Mouse (Mus musculus): Measurements from ENCODE around the gene Nedd4. TPM values are rescaled to one million over a fixed set of nuclear protein-coding genes. Genes with fewer than 3 reads are reported as not detected.
A peak's percentile ranks its signal among the peaks of the same experiment; 100 is the strongest.

Gene Nedd4
- polyA plus RNA-seq, 1 experiment from 2014 or later = 415 TPM

DNA sequence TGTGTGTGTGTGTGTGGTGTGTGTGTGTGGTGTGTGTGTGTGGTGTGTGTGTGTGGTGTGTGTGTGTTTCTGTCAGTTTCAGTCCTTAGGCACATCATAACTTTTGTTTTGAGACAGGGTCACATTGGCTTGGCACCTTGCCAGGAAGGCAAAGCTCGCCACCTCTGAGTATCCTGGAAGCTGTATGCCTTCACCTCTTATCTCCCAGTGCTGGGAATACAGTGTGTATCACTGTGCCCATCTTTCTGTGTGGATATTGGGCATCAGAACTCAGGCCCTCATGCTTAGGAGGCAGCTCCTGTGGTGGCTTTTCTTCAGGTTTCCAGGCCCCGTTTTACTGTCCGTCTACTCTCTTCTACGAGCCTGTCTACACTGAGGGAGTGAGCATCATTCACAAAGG lies 24.4 kb downstream of the Nedd4 start:
- Histone ChIP-seq H3K4me1 (replicated peaks; ENCODE audit: control insufficient read depth, insufficient read depth, low read length) (no peaks in the 10 kb centered on the region), H3K4me3 (replicated peaks; ENCODE audit: low read length) (no peak overlapping the region), H3K27me3 (replicated peaks; ENCODE audit: control insufficient read depth, insufficient read depth, low read length) (no peaks in the 10 kb centered on the region), H3K4me2 (ENCODE audit: low read length) (no peak overlapping the region), H3K9me3 (ENCODE audit: control insufficient read depth, low read length) (no peaks in the 10 kb centered on the region), H3K27ac (ENCODE audit: low read length) (no peak overlapping the region), H3K9ac (replicated peaks; ENCODE audit: low read depth, low read length) (no peak overlapping the region), H3K36me3 (ENCODE audit: control insufficient read depth, insufficient read depth) (peaks cover 49% of the 10 kb centered on the region)
- 69% methylated on average over 4 of the region's 4 CpGs for WGBS
- ATAC-seq = no peak

DNA sequence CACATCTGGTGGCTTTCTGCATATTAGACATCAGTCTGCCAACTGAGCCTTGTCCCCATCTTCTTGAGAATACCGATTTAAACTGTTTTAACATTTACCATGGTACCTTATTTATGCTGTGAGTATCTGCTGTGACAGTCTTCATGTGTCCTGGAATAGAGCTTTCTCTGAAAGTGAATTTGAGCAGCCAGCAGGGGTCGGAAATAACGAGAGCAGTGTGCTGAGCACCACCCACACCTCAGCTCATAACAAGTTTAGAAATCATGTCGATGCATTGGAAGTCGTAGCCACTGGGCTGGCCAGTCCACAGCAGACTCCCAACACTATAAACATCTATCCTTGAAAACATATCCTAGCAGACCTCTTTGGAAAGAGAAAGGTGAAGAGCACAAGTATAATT lies 27.4 kb downstream of the Nedd4 start:
- WGBS = 50% methylated on average over 5 of the region's 5 CpGs
- H3K27ac ChIP-seq (ENCODE audit: low read length) = no peak overlapping the region
- no peak overlapping the region for H3K4me2 ChIP-seq (ENCODE audit: low read length)
- no peak overlapping the region for H3K4me3 ChIP-seq (replicated peaks; ENCODE audit: low read length)
- no peak overlapping the region for H3K9ac ChIP-seq (replicated peaks; ENCODE audit: low read depth, low read length)
- H3K4me1 ChIP-seq (replicated peaks; ENCODE audit: control insufficient read depth, insufficient read depth, low read length) = peaks cover 17% of the 10 kb centered on the region
- H3K36me3 ChIP-seq (ENCODE audit: control insufficient read depth, insufficient read depth) = peaks cover 52% of the 10 kb centered on the region
- H3K27me3 ChIP-seq (replicated peaks; ENCODE audit: control insufficient read depth, insufficient read depth, low read length) = no peaks in the 10 kb centered on the region
- ATAC-seq = no peak
- no peaks in the 10 kb centered on the region for H3K9me3 ChIP-seq (ENCODE audit: control insufficient read depth, low read length)

DNA sequence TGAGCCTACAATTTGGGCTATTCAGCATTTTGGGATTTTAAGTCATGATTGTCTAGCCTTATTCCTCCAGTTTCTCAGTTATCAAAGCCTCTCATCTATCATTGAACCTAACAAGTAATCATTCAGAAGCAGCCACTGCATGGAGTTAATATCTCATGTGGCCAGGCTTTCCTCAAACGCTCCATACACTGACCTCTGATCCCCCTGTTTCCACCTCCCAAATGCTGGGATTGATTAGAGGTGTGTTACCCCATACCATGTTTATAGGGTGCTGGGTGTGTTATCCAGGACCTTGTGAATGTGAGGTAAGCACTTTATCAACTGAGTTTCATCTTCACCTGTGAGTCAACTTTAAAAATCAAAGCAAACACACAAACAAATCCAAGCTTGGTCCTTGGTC lies 28.7 kb downstream of the Nedd4 start:
- Histone ChIP-seq H3K4me1 (replicated peaks; ENCODE audit: control insufficient read depth, insufficient read depth, low read length) (peaks cover 19% of the 10 kb centered on the region), H3K9ac (replicated peaks; ENCODE audit: low read depth, low read length) (no peak overlapping the region), H3K27me3 (replicated peaks; ENCODE audit: control insufficient read depth, insufficient read depth, low read length) (no peaks in the 10 kb centered on the region), H3K27ac (ENCODE audit: low read length) (no peak overlapping the region), H3K9me3 (ENCODE audit: control insufficient read depth, low read length) (no peaks in the 10 kb centered on the region), H3K4me3 (replicated peaks; ENCODE audit: low read length) (no peak overlapping the region), H3K4me2 (ENCODE audit: low read length) (no peak overlapping the region), H3K36me3 (ENCODE audit: control insufficient read depth, insufficient read depth) (peaks cover 47% of the 10 kb centered on the region)
- ATAC-seq = no peak
- WGBS = 67% methylated on average over 1 of the region's 1 CpGs

- Histone ChIP-seq H3K27me3 (replicated peaks; ENCODE audit: control insufficient read depth, insufficient read depth, low read length) (no peaks in the 10 kb centered on the region), H3K27ac (ENCODE audit: low read length) (no peak overlapping the region), H3K4me3 (replicated peaks; ENCODE audit: low read length) (no peak overlapping the region), H3K9ac (replicated peaks; ENCODE audit: low read depth, low read length) (no peak overlapping the region), H3K36me3 (ENCODE audit: control insufficient read depth, insufficient read depth) (peaks cover 41% of the 10 kb centered on the region), H3K4me1 (replicated peaks; ENCODE audit: control insufficient read depth, insufficient read depth, low read length) (peaks cover 22% of the 10 kb centered on the region), H3K4me2 (ENCODE audit: low read length) (no peak overlapping the region), H3K9me3 (ENCODE audit: control insufficient read depth, low read length) (no peaks in the 10 kb centered on the region)
- no peak for ATAC-seq
- WGBS = 79% methylated on average over 5 of the region's 5 CpGs
Observed at GRCm38 (mm10) chr9:72691942-72692341, 29.8 kb downstream of the Nedd4 start.

GRCm38 (mm10) chr9:72693081-72693696 lies 31.0 kb downstream of the Nedd4 start:
- Histone ChIP-seq H3K9me3 (ENCODE audit: control insufficient read depth, low read length) (no peaks in the 10 kb centered on the region), H3K9ac (replicated peaks; ENCODE audit: low read depth, low read length) (no peak overlapping the region), H3K4me1 (replicated peaks; ENCODE audit: control insufficient read depth, insufficient read depth, low read length) (peaks cover 26% of the 10 kb centered on the region), H3K27me3 (replicated peaks; ENCODE audit: control insufficient read depth, insufficient read depth, low read length) (no peaks in the 10 kb centered on the region), H3K4me2 (ENCODE audit: low read length) (no peak overlapping the region; the same call in 1 of the 2 replicates), H3K4me3 (replicated peaks; ENCODE audit: low read length) (no peak overlapping the region), H3K27ac (ENCODE audit: low read length) (peak overlapping the region; percentile 63), H3K36me3 (ENCODE audit: control insufficient read depth, insufficient read depth) (peaks cover 32% of the 10 kb centered on the region)
- WGBS = 53% methylated on average over 24 of the region's 24 CpGs
- 0 out of 2 replicates have a peak, but pooled peaks have one; percentile 43 for ATAC-seq

- H3K9me3 ChIP-seq (ENCODE audit: control insufficient read depth, low read length) = no peaks in the 10 kb centered on the region
- H3K36me3 ChIP-seq (ENCODE audit: control insufficient read depth, insufficient read depth) = peaks cover 27% of the 10 kb centered on the region
- no peak for ATAC-seq
- H3K4me3 ChIP-seq (replicated peaks; ENCODE audit: low read length) = no peak overlapping the region
- H3K4me1 ChIP-seq (replicated peaks; ENCODE audit: control insufficient read depth, insufficient read depth, low read length) = peaks cover 31% of the 10 kb centered on the region
- H3K27ac ChIP-seq (ENCODE audit: low read length) = no peak overlapping the region; the same call in 1 of the 2 replicates
- H3K27me3 ChIP-seq (replicated peaks; ENCODE audit: control insufficient read depth, insufficient read depth, low read length) = no peaks in the 10 kb centered on the region
- H3K9ac ChIP-seq (replicated peaks; ENCODE audit: low read depth, low read length) = no peak overlapping the region
- 86% methylated on average over 14 of the region's 14 CpGs for WGBS
- no peak overlapping the region for H3K4me2 ChIP-seq (ENCODE audit: low read length)
Observed at GRCm38 (mm10) chr9:72693861-72694260, 31.7 kb downstream of the Nedd4 start.

DNA sequence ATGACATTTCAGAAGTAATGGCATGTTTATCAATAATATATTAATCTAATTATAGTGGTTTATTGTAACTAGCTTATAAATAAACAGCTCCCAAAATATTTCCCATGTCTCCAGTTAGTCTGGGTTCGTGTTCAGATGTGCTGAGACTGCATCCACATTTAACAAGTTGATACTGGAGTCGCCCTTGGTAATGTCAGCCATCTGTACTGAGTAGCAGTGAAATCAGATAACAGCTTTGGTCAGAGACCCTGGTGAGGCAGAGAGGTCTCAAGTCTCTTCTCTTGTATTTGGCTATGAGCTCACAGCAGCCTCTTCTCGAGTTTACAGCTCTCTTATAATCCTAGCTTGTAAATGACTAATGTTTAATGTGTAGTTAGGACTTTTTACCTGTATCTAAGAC lies 34.4 kb downstream of the Nedd4 start:
- Histone ChIP-seq H3K36me3 (ENCODE audit: control insufficient read depth, insufficient read depth) (peaks cover 20% of the 10 kb centered on the region), H3K4me3 (replicated peaks; ENCODE audit: low read length) (no peak overlapping the region), H3K27ac (ENCODE audit: low read length) (no peak overlapping the region), H3K27me3 (replicated peaks; ENCODE audit: control insufficient read depth, insufficient read depth, low read length) (no peaks in the 10 kb centered on the region), H3K9me3 (ENCODE audit: control insufficient read depth, low read length) (no peaks in the 10 kb centered on the region), H3K4me1 (replicated peaks; ENCODE audit: control insufficient read depth, insufficient read depth, low read length) (peaks cover 36% of the 10 kb centered on the region), H3K9ac (replicated peaks; ENCODE audit: low read depth, low read length) (no peak overlapping the region), H3K4me2 (ENCODE audit: low read length) (no peak overlapping the region)
- no peak for ATAC-seq
- WGBS = 67% methylated on average over 3 of the region's 3 CpGs

DNA sequence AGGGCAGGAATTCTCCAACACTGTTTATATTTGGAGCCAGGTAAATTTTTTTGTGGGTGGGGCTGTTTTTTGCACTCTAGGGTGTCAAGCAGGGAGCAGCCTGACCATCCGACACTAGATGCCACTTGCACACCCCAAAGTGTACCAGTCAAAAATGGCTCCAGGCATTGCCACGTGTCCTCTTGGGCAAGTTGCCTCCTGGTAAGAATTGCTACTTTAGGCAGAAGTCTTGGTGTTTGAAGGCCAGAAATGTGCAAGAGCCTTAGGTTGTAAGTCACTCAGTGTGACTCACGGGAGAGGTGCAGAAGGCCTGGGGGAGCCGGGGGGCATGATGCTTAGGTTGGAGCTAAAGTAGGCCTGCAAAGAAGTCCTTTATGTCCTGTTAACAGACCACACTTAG lies 35.6 kb downstream of the Nedd4 start:
- H3K4me2 ChIP-seq (ENCODE audit: low read length) = no peak overlapping the region
- no peak overlapping the region for H3K4me3 ChIP-seq (replicated peaks; ENCODE audit: low read length)
- no peak overlapping the region for H3K27ac ChIP-seq (ENCODE audit: low read length)
- H3K9me3 ChIP-seq (ENCODE audit: control insufficient read depth, low read length) = no peaks in the 10 kb centered on the region
- 92% methylated on average over 4 of the region's 4 CpGs for WGBS
- ATAC-seq = no peak
- peaks cover 24% of the 10 kb centered on the region for H3K36me3 ChIP-seq (ENCODE audit: control insufficient read depth, insufficient read depth)
- H3K9ac ChIP-seq (replicated peaks; ENCODE audit: low read depth, low read length) = no peak overlapping the region
- H3K27me3 ChIP-seq (replicated peaks; ENCODE audit: control insufficient read depth, insufficient read depth, low read length) = no peaks in the 10 kb centered on the region
- H3K4me1 ChIP-seq (replicated peaks; ENCODE audit: control insufficient read depth, insufficient read depth, low read length) = peaks cover 33% of the 10 kb centered on the region

DNA sequence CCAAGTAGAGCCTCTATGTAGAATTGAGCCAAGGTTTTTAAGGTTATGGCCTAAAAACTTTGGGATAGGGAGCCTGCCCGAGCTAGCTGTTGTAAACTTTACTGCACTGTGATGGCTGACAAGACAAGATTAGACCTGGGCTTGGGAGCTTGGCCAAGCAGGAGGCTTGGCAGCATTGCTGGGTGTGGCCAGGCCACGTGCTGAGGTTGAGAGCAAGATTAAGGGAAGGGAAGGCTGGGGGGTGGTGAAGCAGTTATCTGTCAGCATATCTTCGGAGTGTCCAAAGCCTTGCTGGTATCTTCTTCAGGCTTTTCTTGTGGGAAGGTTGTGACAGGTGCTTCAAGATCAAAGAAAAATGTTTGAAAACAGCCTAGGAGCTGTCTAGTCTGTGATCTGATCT lies 37.6 kb downstream of the Nedd4 start:
- Histone ChIP-seq H3K9me3 (ENCODE audit: control insufficient read depth, low read length) (no peaks in the 10 kb centered on the region), H3K4me1 (replicated peaks; ENCODE audit: control insufficient read depth, insufficient read depth, low read length) (peaks cover 19% of the 10 kb centered on the region), H3K9ac (replicated peaks; ENCODE audit: low read depth, low read length) (no peak overlapping the region), H3K27me3 (replicated peaks; ENCODE audit: control insufficient read depth, insufficient read depth, low read length) (no peaks in the 10 kb centered on the region), H3K27ac (ENCODE audit: low read length) (no peak overlapping the region), H3K4me2 (ENCODE audit: low read length) (no peak overlapping the region), H3K4me3 (replicated peaks; ENCODE audit: low read length) (no peak overlapping the region), H3K36me3 (ENCODE audit: control insufficient read depth, insufficient read depth) (peaks cover 21% of the 10 kb centered on the region)
- WGBS = 67% methylated on average over 3 of the region's 3 CpGs
- no peak for ATAC-seq

GRCm38 (mm10) chr9:72701441-72701840 lies 39.3 kb downstream of the Nedd4 start:
- H3K9ac ChIP-seq (replicated peaks; ENCODE audit: low read depth, low read length) = no peak overlapping the region
- no peak for ATAC-seq
- peaks cover 23% of the 10 kb centered on the region for H3K36me3 ChIP-seq (ENCODE audit: control insufficient read depth, insufficient read depth)
- no peaks in the 10 kb centered on the region for H3K27me3 ChIP-seq (replicated peaks; ENCODE audit: control insufficient read depth, insufficient read depth, low read length)
- no peak overlapping the region for H3K4me3 ChIP-seq (replicated peaks; ENCODE audit: low read length)
- H3K9me3 ChIP-seq (ENCODE audit: control insufficient read depth, low read length) = no peaks in the 10 kb centered on the region
- H3K4me1 ChIP-seq (replicated peaks; ENCODE audit: control insufficient read depth, insufficient read depth, low read length) = peaks cover 16% of the 10 kb centered on the region
- no peak overlapping the region for H3K27ac ChIP-seq (ENCODE audit: low read length)
- H3K4me2 ChIP-seq (ENCODE audit: low read length) = no peak overlapping the region
- WGBS = 51% methylated on average over 8 of the region's 8 CpGs
